Mouse (Mus musculus) brain, embryonic 14.5 days (tissue): Measurements from ENCODE around the gene Ppp1r37.

Source experiments
- CTCF ChIP-seq: fragments of 200-500 bp; IDR thresholded peaks from 2 replicates; pipeline ENCODE4 v1.5.1; 2012; ENCODE audit warnings: inconsistent platforms, mild to moderate bottlenecking, moderate library complexity, borderline replicate concordance; ENCODE audit not compliant: insufficient read depth, insufficient read length; ENCODE audit errors: extremely low read depth
- POLR2A ChIP-seq: fragments of 200-500 bp; IDR thresholded peaks from 2 replicates; pipeline ENCODE4 v1.6.1; 2012; ENCODE audit warnings: mild to moderate bottlenecking, inconsistent platforms, borderline replicate concordance; ENCODE audit not compliant: poor library complexity, insufficient read depth, insufficient read length, severe bottlenecking; ENCODE audit errors: extremely low read depth

- no peak for TF ChIP-seq CTCF
- TF ChIP-seq POLR2A: no peak
Measured at GRCm38 (mm10) chr7:19573776-19574140, 10.9 kb upstream of the Ppp1r37 start.
